Mouse (Mus musculus) cortical plate, adult 2 months (tissue): ENCODE measurements around the gene Kcnj1.

Source experiments
- CTCF ChIP-seq: fragments of 200-500 bp; IDR thresholded peaks from 2 replicates; pipeline ENCODE4 v1.5.1; 2011; ENCODE audit warnings: mild to moderate bottlenecking, control low read depth, low read length; ENCODE audit not compliant: insufficient read depth; ENCODE audit errors: extremely low read depth
- POLR2A ChIP-seq: fragments of 200-500 bp; IDR thresholded peaks from 2 replicates; pipeline ENCODE4 v1.6.1; 2011; ENCODE audit warnings: mild to moderate bottlenecking, low read length, control low read depth; ENCODE audit not compliant: insufficient read depth; ENCODE audit errors: extremely low read depth

GRCm38 (mm10) chr9:32323610-32324009 is 48.7 kb upstream of the Kcnj1 start:
- TF ChIP-seq CTCF (no peak), POLR2A (no peak)
